ENCODE assay signal across 8 mouse cellular contexts in genomic region chr9:107983421-107983890, GRCm38 (mm10). TPM values are rescaled to one million over a fixed set of nuclear protein-coding genes. Genes with fewer than 3 reads are reported as not detected.
A peak's percentile ranks its signal among the peaks of the same experiment; 100 is the strongest.
DNase-seq lines count a peak whose midpoint lies in the region; ATAC-seq and TF ChIP-seq lines count a peak whose summit lies in the region.

No protein-coding gene starts in this region.

- 16% methylated on average over 4 of the region's 4 CpGs for WGBS in embryonic facial prominence, embryonic 10.5 days
- 2% methylated on average over 4 of the region's 4 CpGs for WGBS in heart, embryonic 11.5 days (ENCODE audit: insufficient replicate concordance)
- 11% methylated on average over 4 of the region's 4 CpGs for WGBS in liver, embryonic 13.5 days (ENCODE audit: insufficient replicate concordance)
- WGBS in neural tube, embryonic 11.5 days = 27% methylated on average over 4 of the region's 4 CpGs
- WGBS in thymus, adult 2 months = 9% methylated on average over 4 of the region's 4 CpGs

- no peak for TF ChIP-seq POLR2A in thymus, adult 2 months (IDR thresholded peaks at IDR 0.05; ENCODE audit: control insufficient read depth, extremely low read depth, insufficient read depth, low read length, poor library complexity)

- H3K9me3 ChIP-seq in embryonic facial prominence, embryonic 10.5 days = no peaks in the 10 kb centered on the region
- no peaks in the 10 kb centered on the region for H3K9me3 ChIP-seq in heart, embryonic 11.5 days (replicated peaks; ENCODE audit: control insufficient read depth, low read length)
- H3K9me3 ChIP-seq in liver, embryonic 13.5 days (replicated peaks) = no peaks in the 10 kb centered on the region
- no peaks in the 10 kb centered on the region for H3K9me3 ChIP-seq in neural tube, embryonic 11.5 days (ENCODE audit: control insufficient read depth, low read length)

- peak overlapping the region; percentile 95 for H3K27ac ChIP-seq in embryonic facial prominence, embryonic 10.5 days (replicated peaks)
- H3K27ac ChIP-seq in heart, embryonic 11.5 days (ENCODE audit: low read depth, low read length) = peak overlapping the region; percentile 100
- peak overlapping the region; percentile 98 for H3K27ac ChIP-seq in liver, embryonic 13.5 days
- H3K27ac ChIP-seq in neural tube, embryonic 11.5 days (ENCODE audit: low read depth, low read length) = peak overlapping the region; percentile 91
- H3K27ac ChIP-seq in thymus, adult 2 months (ENCODE audit: control insufficient read depth, insufficient read depth, low read length) = peak overlapping the region; percentile 47

- H3K9ac ChIP-seq in heart, embryonic 11.5 days (ENCODE audit: low read depth, low read length) = peak overlapping the region; percentile 86
- H3K9ac ChIP-seq in liver, embryonic 13.5 days = peak overlapping the region; percentile 94
- H3K9ac ChIP-seq in neural tube, embryonic 11.5 days (ENCODE audit: low read length) = peak overlapping the region; percentile 37; the same call in 1 of the 2 replicates

- peaks cover 7% of the 10 kb centered on the region; the same call in 1 of the 2 replicates for H3K36me3 ChIP-seq in embryonic facial prominence, embryonic 10.5 days (replicated peaks)
- H3K36me3 ChIP-seq in heart, embryonic 11.5 days (ENCODE audit: control insufficient read depth, insufficient read depth, low read length) = peaks cover 7% of the 10 kb centered on the region; the same call in 1 of the 2 replicates
- H3K36me3 ChIP-seq in liver, embryonic 13.5 days = peaks cover 61% of the 10 kb centered on the region
- no peaks in the 10 kb centered on the region; the same call in 1 of the 2 replicates for H3K36me3 ChIP-seq in neural tube, embryonic 11.5 days (ENCODE audit: control insufficient read depth, insufficient read depth, low read length)
- H3K36me3 ChIP-seq in thymus, adult 2 months (ENCODE audit: control insufficient read depth, insufficient read depth, low read length) = peaks cover 13% of the 10 kb centered on the region

- peaks cover 12% of the 10 kb centered on the region; the same call in 1 of the 2 replicates for H3K27me3 ChIP-seq in embryonic facial prominence, embryonic 10.5 days (replicated peaks; ENCODE audit: low read depth, poor library complexity, severe bottlenecking)
- no peaks in the 10 kb centered on the region for H3K27me3 ChIP-seq in heart, embryonic 11.5 days (ENCODE audit: control insufficient read depth, insufficient read depth, low read length)
- no peaks in the 10 kb centered on the region for H3K27me3 ChIP-seq in liver, embryonic 13.5 days
- H3K27me3 ChIP-seq in neural tube, embryonic 11.5 days (ENCODE audit: control insufficient read depth, insufficient read depth, low read length) = peaks cover 6% of the 10 kb centered on the region
- H3K27me3 ChIP-seq in thymus, adult 2 months (ENCODE audit: control insufficient read depth, insufficient read depth, low read length) = no peaks in the 10 kb centered on the region

- TF ChIP-seq CTCF in thymus, adult 2 months (IDR thresholded peaks at IDR 0.05; ENCODE audit: borderline replicate concordance, control insufficient read depth, extremely low read depth, insufficient read depth, low read length, poor library complexity) = no peak

- H3K4me2 ChIP-seq in heart, embryonic 11.5 days = peak overlapping the region; percentile 67
- peak overlapping the region; percentile 93 for H3K4me2 ChIP-seq in liver, embryonic 13.5 days
- peak overlapping the region; percentile 79 for H3K4me2 ChIP-seq in neural tube, embryonic 11.5 days (ENCODE audit: low read depth)

- H3K4me3 ChIP-seq in embryonic facial prominence, embryonic 10.5 days = peak overlapping the region; percentile 81
- H3K4me3 ChIP-seq in heart, embryonic 11.5 days (ENCODE audit: low read depth, low read length) = peak overlapping the region; percentile 59
- peak overlapping the region; percentile 83 for H3K4me3 ChIP-seq in liver, embryonic 13.5 days (replicated peaks)
- H3K4me3 ChIP-seq in neural tube, embryonic 11.5 days (ENCODE audit: low read depth, low read length) = peak overlapping the region; percentile 66
- H3K4me3 ChIP-seq in thymus, adult 2 months (ENCODE audit: control insufficient read depth, insufficient read depth, low read length) = no peak overlapping the region

- DNase-seq in frontal cortex, postnatal 14 days (ENCODE audit: low spot score in 2 of 2) = peak; percentile 53 to 76
- DNase-seq in frontal cortex, postnatal 36 days (ENCODE audit: low spot score in 2 of 2) = no peak
- peak; percentile 94 for DNase-seq in embryonic facial prominence, embryonic 10.5 days (ENCODE audit: low spot score)
- DNase-seq in kidney, adult 8-10 months = peak; percentile 79 to 89
- peak; percentile 56 for DNase-seq in liver, embryonic 13.5 days
- peak; percentile 72 for DNase-seq in neural tube, embryonic 11.5 days (ENCODE audit: low spot score)
- peak; percentile 49 for DNase-seq in thymus, adult 2 months

- peak; percentile 59 for ATAC-seq in heart, embryonic 11.5 days (replicated peaks; ENCODE audit: insufficient number of reproducible peaks, low FRiP score, low TSS enrichment)
- no peak for ATAC-seq in liver, embryonic 13.5 days (ENCODE audit: low read depth)
- no peak for ATAC-seq in neural tube, embryonic 11.5 days (ENCODE audit: insufficient read depth, low FRiP score, low TSS enrichment)

- H3K4me1 ChIP-seq in embryonic facial prominence, embryonic 10.5 days = peaks cover 94% of the 10 kb centered on the region
- H3K4me1 ChIP-seq in heart, embryonic 11.5 days (ENCODE audit: control insufficient read depth, insufficient read depth, low read length) = peaks cover 63% of the 10 kb centered on the region
- peaks cover 91% of the 10 kb centered on the region for H3K4me1 ChIP-seq in liver, embryonic 13.5 days (replicated peaks)
- H3K4me1 ChIP-seq in neural tube, embryonic 11.5 days (ENCODE audit: control insufficient read depth, insufficient read depth, low read length) = peaks cover 13% of the 10 kb centered on the region
- peaks cover 50% of the 10 kb centered on the region for H3K4me1 ChIP-seq in thymus, adult 2 months (replicated peaks; ENCODE audit: control insufficient read depth, insufficient read depth, low read length)

RNA-seq across cellular contexts. Expression of gene Gm20661, which starts 0.6 kb away (rescaled TPM):
- polyA plus RNA-seq in embryonic facial prominence, embryonic 10.5 days (2016; fragmentation: Nextera tagmentation; extraction: Ambion mirVana) = 2.9 and 4.4 TPM in 2 replicates
- 3.2 and 4.0 TPM in 2 replicates for polyA plus RNA-seq in heart, embryonic 11.5 days (2014; fragmentation: Nextera tagmentation; extraction: Ambion mirVana)
- polyA plus RNA-seq in liver, embryonic 13.5 days (2015; fragmentation: Nextera tagmentation; extraction: Ambion mirVana) = 0.53 and 0.56 TPM in 2 replicates
- polyA plus RNA-seq in neural tube, embryonic 11.5 days (2014; fragmentation: Nextera tagmentation; extraction: Ambion mirVana) = 2.9 and 3.5 TPM in 2 replicates
- polyA plus RNA-seq in thymus, adult 2 months (2012; rRNA removed) = 0.58 and 0.93 TPM in 2 replicates

RNA-seq across cellular contexts. Expression of gene Inka1, which starts 2.2 kb away (rescaled TPM):
- polyA plus RNA-seq in embryonic facial prominence, embryonic 10.5 days (2016; fragmentation: Nextera tagmentation; extraction: Ambion mirVana) = 99.3 and 112 TPM in 2 replicates
- 66.6 and 66.8 TPM in 2 replicates for polyA plus RNA-seq in heart, embryonic 11.5 days (2014; fragmentation: Nextera tagmentation; extraction: Ambion mirVana)
- 55.7 and 60.5 TPM in 2 replicates for polyA plus RNA-seq in liver, embryonic 13.5 days (2015; fragmentation: Nextera tagmentation; extraction: Ambion mirVana)
- polyA plus RNA-seq in neural tube, embryonic 11.5 days (2014; fragmentation: Nextera tagmentation; extraction: Ambion mirVana) = 62.9 and 71.3 TPM in 2 replicates
- 10.5 and 14.8 TPM in 2 replicates for polyA plus RNA-seq in thymus, adult 2 months (2012; rRNA removed)

RNA-seq across cellular contexts. Expression of gene Uba7, which starts 8.2 kb away (rescaled TPM):
- polyA plus RNA-seq in embryonic facial prominence, embryonic 10.5 days (2016; fragmentation: Nextera tagmentation; extraction: Ambion mirVana) = 10.3 and 11.9 TPM in 2 replicates
- 43.9 and 47.8 TPM in 2 replicates for polyA plus RNA-seq in heart, embryonic 11.5 days (2014; fragmentation: Nextera tagmentation; extraction: Ambion mirVana)
- polyA plus RNA-seq in liver, embryonic 13.5 days (2015; fragmentation: Nextera tagmentation; extraction: Ambion mirVana) = 56.5 and 56.9 TPM in 2 replicates
- 10.9 and 12.1 TPM in 2 replicates for polyA plus RNA-seq in neural tube, embryonic 11.5 days (2014; fragmentation: Nextera tagmentation; extraction: Ambion mirVana)
- polyA plus RNA-seq in thymus, adult 2 months (2012; rRNA removed) = 208 and 267 TPM in 2 replicates

RNA-seq across cellular contexts. Expression of gene Cdhr4, which starts 8.8 kb away (rescaled TPM):
- polyA plus RNA-seq in embryonic facial prominence, embryonic 10.5 days (2016; fragmentation: Nextera tagmentation; extraction: Ambion mirVana) = 4.6 and 6.5 TPM in 2 replicates
- 7.0 and 10.2 TPM in 2 replicates for polyA plus RNA-seq in heart, embryonic 11.5 days (2014; fragmentation: Nextera tagmentation; extraction: Ambion mirVana)
- 1.1 and 1.2 TPM in 2 replicates for polyA plus RNA-seq in liver, embryonic 13.5 days (2015; fragmentation: Nextera tagmentation; extraction: Ambion mirVana)
- 4.8 and 5.7 TPM in 2 replicates for polyA plus RNA-seq in neural tube, embryonic 11.5 days (2014; fragmentation: Nextera tagmentation; extraction: Ambion mirVana)
- polyA plus RNA-seq in thymus, adult 2 months (2012; rRNA removed) = 5.1 and 7.3 TPM in 2 replicates

RNA-seq across cellular contexts. Expression of gene Gm20662, which starts 12.7 kb away (rescaled TPM):
- polyA plus RNA-seq in embryonic facial prominence, embryonic 10.5 days (2016; fragmentation: Nextera tagmentation; extraction: Ambion mirVana) = 0.41 and 0.52 TPM in 2 replicates
- polyA plus RNA-seq in heart, embryonic 11.5 days (2014; fragmentation: Nextera tagmentation; extraction: Ambion mirVana) = 0.52 and 0.90 TPM in 2 replicates
- 0.44 and 0.48 TPM in 2 replicates for polyA plus RNA-seq in liver, embryonic 13.5 days (2015; fragmentation: Nextera tagmentation; extraction: Ambion mirVana)
- polyA plus RNA-seq in neural tube, embryonic 11.5 days (2014; fragmentation: Nextera tagmentation; extraction: Ambion mirVana) = 0.13 and 0.14 TPM in 2 replicates
- 0.60 and 3.2 TPM in 2 replicates for polyA plus RNA-seq in thymus, adult 2 months (2012; rRNA removed)

Comparison
In these comparisons a context has a peak if more than half of its experiments do, and no peak if none do; other contexts are left out.
1. DNase-seq: peak in frontal cortex, postnatal 14 days (2 of 2), embryonic facial prominence, embryonic 10.5 days (single experiment), kidney, adult 8-10 months (2 of 2), liver, embryonic 13.5 days (single experiment), neural tube, embryonic 11.5 days (single experiment) and thymus, adult 2 months (single experiment); none in frontal cortex, postnatal 36 days (0 of 2).
2. H3K27ac ChIP-seq: peak in every context shown above with its lines; median percentile 100 in heart, embryonic 11.5 days; 98 in liver, embryonic 13.5 days; 95 in embryonic facial prominence, embryonic 10.5 days; 91 in neural tube, embryonic 11.5 days; 47 in thymus, adult 2 months.
3. H3K9ac ChIP-seq: peak in every context shown above with its lines; median percentile 94 in liver, embryonic 13.5 days; 86 in heart, embryonic 11.5 days; 37 in neural tube, embryonic 11.5 days.
4. Peak in every context shown above with its lines, with median percentiles within 50 percentile points of each other: H3K4me2 ChIP-seq.